Mouse (Mus musculus) G1E (cell line): ENCODE measurements around the gene Tulp4.

Experiments
- CTCF ChIP-seq: IDR thresholded peaks from 2 replicates; pipeline ENCODE4 v1.5.1; 2012; ENCODE audit warnings: low read depth, low read length, inconsistent platforms, mixed read lengths
- GATA1 ChIP-seq: IDR thresholded peaks from 2 replicates; pipeline ENCODE4 v1.6.1; 2012; ENCODE audit warnings: borderline replicate concordance, low read length, inconsistent platforms, mixed read lengths
- TAL1 ChIP-seq: conservative IDR thresholded peaks from 2 replicates; pipeline ENCODE4 v1.6.1; 2012; ENCODE audit warnings: low read depth, low read length, inconsistent platforms, mixed read lengths

GRCm38 (mm10) chr17:6140875-6141274 is 34.6 kb downstream of the Tulp4 start:
- TF ChIP-seq CTCF (no peak), TAL1 (no peak), GATA1 (no peak)
